Mouse (Mus musculus) layer of hippocampus, postnatal 36 days (tissue): ENCODE measurements around the gene C1ra. TPM values are rescaled to one million over a fixed set of nuclear protein-coding genes. Genes with fewer than 3 reads are reported as not detected.
"Not testable (repeated sequence)": the region's sequence is repeated elsewhere in the genome, so short reads cannot be mapped to it uniquely, and the experiment has no call there.

Source experiments
- DNase-seq, 2 experiments: peaks; one replicate each; pipeline ENCODE4 v3.0.0; 2022
- total RNA-seq, 2 experiments: library from RNA; stranded (reverse); gene quantifications; 2 replicates each; pipeline ENCODE4 v1.2.3; 2021

The C1ra gene
- total RNA-seq, 2 experiments from 2014 or later, result 0.51 to 0.72 TPM

DNA sequence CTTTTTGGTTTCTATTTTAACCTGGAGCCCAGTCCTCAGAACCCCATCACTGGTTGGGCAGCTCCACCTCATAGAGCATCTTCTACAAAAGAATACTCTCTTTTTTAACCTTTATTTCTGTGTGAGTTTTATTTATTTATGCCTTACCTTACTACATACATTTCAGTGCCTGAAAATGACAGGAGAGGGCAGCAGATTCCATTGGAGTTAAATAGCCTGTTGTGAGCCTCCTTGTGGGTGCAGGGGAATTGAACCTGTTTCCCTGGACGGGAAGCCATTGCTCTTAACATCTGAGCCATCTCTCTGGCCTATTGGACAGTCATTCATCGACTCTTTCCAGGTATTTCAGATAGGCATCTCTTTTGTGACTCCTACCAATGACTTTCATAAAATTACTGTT is 33.2 kb downstream of the C1ra start:
- no peak for DNase-seq

DNA sequence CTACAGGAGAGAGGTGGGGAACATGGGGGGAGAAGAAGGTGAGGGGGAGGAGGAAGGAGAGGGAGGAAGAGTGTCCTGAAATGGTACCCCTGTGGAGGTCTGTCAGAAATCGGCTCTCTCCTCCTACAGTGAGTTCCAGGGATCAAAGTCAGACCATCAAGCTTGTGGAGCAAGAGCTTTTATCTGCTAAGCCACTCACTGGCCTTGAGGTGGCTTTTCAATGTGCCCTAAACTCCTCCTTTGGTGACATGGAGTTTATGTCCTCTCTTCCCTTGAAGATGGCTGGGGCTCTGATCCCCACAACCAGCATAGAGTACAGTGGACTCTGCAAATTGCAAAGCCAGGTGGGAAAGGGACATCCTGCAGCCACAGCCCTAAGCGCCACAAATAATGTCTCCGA is 35.8 kb downstream of the C1ra start:
- DNase-seq, result not testable (repeated sequence)

DNA sequence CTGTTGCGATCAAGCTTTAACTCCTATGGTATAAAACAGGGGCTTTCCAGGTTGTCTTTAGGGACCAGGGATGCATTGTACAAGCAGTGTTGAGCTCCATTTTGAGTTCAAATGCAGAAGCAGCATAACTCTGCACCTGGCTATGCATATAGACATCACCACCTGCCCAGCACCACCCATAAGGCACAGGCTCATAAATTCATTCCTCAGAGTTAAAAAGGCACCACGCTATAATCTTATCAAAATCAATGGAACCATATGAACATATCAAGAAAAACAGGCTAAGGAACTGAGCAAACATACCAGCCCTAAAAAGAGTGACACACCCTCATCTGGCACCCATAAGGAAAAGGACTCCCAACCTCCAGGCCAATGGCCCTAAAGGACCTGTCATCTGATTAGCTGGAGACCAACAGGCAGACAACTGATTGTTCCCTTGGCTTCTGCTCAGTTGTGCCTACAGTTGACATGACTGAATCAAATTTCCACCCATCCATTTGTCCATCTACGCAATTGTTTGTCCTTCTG is 36.9 kb downstream of the C1ra start:
- no peak for DNase-seq

DNA sequence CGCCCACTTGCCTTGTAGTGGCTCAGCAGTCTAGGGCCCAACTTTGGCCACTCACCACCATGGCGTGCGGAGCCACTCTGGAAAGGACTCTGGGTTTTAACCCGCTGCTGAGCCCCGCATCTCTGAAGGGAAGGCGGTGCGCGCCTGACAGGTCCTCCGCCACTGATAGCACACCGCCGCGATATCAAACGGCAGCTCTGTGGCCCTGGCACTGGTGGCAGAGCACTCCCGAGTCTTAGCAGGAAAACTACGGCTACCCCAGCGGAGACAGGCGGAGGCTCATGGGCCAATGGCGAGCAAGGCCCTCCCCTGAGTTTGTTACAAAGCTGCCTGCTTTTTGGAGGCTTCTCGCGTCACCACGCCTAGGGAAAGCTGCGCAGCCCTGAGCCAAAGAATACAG is 40.6 kb downstream of the C1ra start:
- no peak for DNase-seq

DNA sequence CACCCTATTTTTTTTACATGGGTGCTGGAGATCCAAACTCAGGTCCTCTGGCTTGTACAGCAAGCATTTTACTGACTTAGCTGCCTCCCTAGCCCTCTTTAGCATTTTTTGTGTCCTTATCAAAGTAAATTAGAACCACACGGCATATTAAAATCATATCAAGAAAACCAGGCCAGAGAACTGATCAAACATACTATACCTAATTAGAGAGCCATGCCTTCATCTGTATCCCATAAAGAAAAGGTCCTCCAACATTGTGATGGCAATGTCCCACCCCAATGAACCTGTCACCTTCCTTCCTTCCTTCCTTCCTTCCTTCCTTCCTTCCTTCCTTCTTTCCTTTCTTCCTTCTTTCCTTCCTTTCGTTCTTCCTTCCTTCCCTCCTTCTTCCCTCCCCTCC is 43.8 kb downstream of the C1ra start:
- DNase-seq, result not testable (repeated sequence)

DNA sequence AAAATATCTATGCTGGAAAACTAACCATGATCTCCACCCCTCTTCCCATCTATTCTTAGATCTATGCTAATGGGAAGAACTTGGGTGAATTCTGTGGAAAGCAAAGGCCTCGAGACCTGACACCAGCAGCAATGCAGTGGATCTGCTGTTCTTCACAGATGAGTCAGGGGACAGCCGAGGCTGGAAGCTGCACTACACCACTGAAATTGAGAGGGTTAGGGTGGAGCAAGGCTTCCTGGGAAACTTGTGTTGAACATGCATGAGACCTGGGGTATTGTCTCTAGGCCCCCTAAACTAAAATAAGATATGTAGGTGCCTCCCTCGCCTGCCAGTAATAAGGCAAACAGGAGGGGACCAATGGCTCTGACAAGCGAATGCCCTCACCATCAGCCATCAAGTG is 49.0 kb downstream of the C1ra start:
- DNase-seq, result not testable (repeated sequence)

DNA sequence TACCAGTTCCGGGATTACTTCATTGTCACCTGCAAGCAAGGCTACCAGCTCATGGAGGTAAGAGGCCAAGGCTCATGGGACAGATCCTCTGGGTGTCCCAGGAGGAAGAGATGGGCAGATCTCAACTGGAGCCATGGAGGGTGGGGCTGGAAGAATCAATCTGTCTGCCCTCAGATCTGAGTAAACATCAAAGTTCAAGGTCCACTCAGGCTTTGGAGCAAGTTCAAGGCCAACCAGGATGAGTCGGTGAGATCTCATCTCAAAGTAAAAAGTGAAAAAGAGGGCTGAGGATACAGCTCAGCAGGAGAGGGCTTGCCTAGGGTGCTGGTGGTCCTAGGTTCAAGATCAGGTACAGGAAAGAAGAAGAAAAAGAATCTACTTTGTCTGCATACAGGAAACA is 49.4 kb downstream of the C1ra start:
- DNase-seq, result not testable (repeated sequence)

DNA sequence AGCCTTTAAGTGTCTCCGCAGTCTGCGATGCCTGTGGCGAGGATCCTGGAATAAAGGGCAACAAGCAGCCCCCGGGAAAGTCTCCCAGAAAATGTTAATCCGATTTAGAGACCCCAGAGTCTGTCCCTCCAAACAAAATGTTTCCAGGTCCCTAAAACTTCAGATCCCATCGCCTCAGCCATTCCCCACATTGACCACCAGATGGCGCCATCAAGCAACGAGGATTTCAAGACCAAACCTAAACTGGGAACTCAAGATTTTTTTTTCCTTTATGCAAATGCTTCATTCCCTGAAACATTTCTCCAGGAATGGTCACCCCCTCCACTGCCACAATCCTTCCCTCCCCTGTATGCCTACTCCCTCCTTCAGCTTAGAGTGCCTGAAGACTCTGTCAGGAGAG is 57.8 kb downstream of the C1ra start, which contains the start of gene C1rb:
Gene C1rb, plus strand, starts transcription at position 269 of the 400 bp plus-strand sequence.
- DNase-seq, result peak; percentile 32 to 55

Other genes with a start within 250 kb of the C1ra start
- 1 to 10 TPM; 1.1 to 2.8 TPM for gene Cd163, start 207.7 kb upstream of the C1ra start, total RNA-seq
- gene Pex5, start 97.3 kb upstream of the C1ra start, total RNA-seq, result 10 to 100 TPM; 60.9 to 64.6 TPM
- gene Clstn3, start 47.6 kb upstream of the C1ra start, total RNA-seq, result 100 to 1,000 TPM; 255 to 264 TPM
- gene C1rl, start 19.3 kb upstream of the C1ra start, total RNA-seq, result under 1 TPM; 0.13 to 0.15 TPM
- 1 to 10 TPM in 1 of 2 experiments, under 1 TPM in 1; 0.62 to 1.5 TPM for gene C1s1, start 30.0 kb downstream of the C1ra start, total RNA-seq
- gene C1rb, start 57.9 kb downstream of the C1ra start, total RNA-seq, result under 1 TPM; 0.15 to 0.18 TPM
- under 1 TPM; 0.15 to 0.35 TPM for gene C1s2, start 123.7 kb downstream of the C1ra start, total RNA-seq
- 10 to 100 TPM; 27.1 to 33.5 TPM for gene Lpcat3, start 150.6 kb downstream of the C1ra start, total RNA-seq
- gene Emg1, start 199.8 kb downstream of the C1ra start, total RNA-seq, result 10 to 100 TPM; 54.3 to 64.9 TPM
- 100 to 1,000 TPM; 114 to 129 TPM for gene Phb2, start 199.9 kb downstream of the C1ra start, total RNA-seq
- 1 to 10 TPM; 2.9 to 3.0 TPM for gene Ptpn6, start 226.3 kb downstream of the C1ra start, total RNA-seq
- gene Grcc10, start 229.0 kb downstream of the C1ra start, total RNA-seq, result 100 to 1,000 TPM; 337 to 366 TPM
- not detected for gene Gm45234, start 243.6 kb downstream of the C1ra start, total RNA-seq
- 100 to 1,000 TPM; 139 to 170 TPM for gene Atn1, start 244.1 kb downstream of the C1ra start, total RNA-seq